In genomic region chr19:4793281-4793830, GRCm38 (mm10) we compare ENCODE assay signal across 8 mouse cellular contexts. TPM values are rescaled to one million over a fixed set of nuclear protein-coding genes. Genes with fewer than 3 reads are reported as not detected.
DNase-seq lines count a peak whose midpoint lies in the region; ATAC-seq and TF ChIP-seq lines count a peak whose summit lies in the region.

No protein-coding gene starts in this region.

- peak overlapping the region; percentile 83 for H3K4me2 ChIP-seq in heart, postnatal 0 days (ENCODE audit: low read depth, low read length)
- H3K4me2 ChIP-seq in hindbrain, embryonic 12.5 days (replicated peaks): peak overlapping the region; percentile 68

- H3K27me3 ChIP-seq in heart, postnatal 0 days (ENCODE audit: control insufficient read depth, insufficient read depth, low read length): no peaks in the 10 kb centered on the region
- H3K27me3 ChIP-seq in hindbrain, embryonic 12.5 days: no peaks in the 10 kb centered on the region
- H3K27me3 ChIP-seq in midbrain, embryonic 10.5 days (ENCODE audit: low read depth, poor library complexity, severe bottlenecking): no peaks in the 10 kb centered on the region

- TF ChIP-seq EP300 in heart, postnatal 0 days (IDR thresholded peaks at IDR 0.05; ENCODE audit: low read depth): no peak

- DNase-seq in heart, postnatal 0 days (ENCODE audit: low spot score): peak; percentile 38
- no peak for DNase-seq in heart, postnatal 10 days
- DNase-seq in midbrain, embryonic 10.5 days (ENCODE audit: low spot score): no peak
- DNase-seq in adrenal gland, postnatal 25 days: no peak
- no peak for DNase-seq in kidney, postnatal 4 days
- DNase-seq in natural killer cell, adult 2 months (ENCODE audit: low spot score in 2 of 2): no peak

- peak overlapping the region; percentile 69 for H3K4me3 ChIP-seq in heart, postnatal 0 days (ENCODE audit: low read depth, low read length)
- peak overlapping the region; percentile 73 for H3K4me3 ChIP-seq in hindbrain, embryonic 12.5 days
- peak overlapping the region; percentile 85 for H3K4me3 ChIP-seq in midbrain, embryonic 10.5 days

- no peaks in the 10 kb centered on the region for H3K9me3 ChIP-seq in heart, postnatal 0 days (replicated peaks; ENCODE audit: control insufficient read depth, low read length)
- H3K9me3 ChIP-seq in hindbrain, embryonic 12.5 days (replicated peaks): no peaks in the 10 kb centered on the region
- H3K9me3 ChIP-seq in midbrain, embryonic 10.5 days (replicated peaks): no peaks in the 10 kb centered on the region

- peak overlapping the region; percentile 77 for H3K9ac ChIP-seq in heart, postnatal 0 days (replicated peaks; ENCODE audit: low read depth, low read length)
- peak overlapping the region; percentile 79 for H3K9ac ChIP-seq in hindbrain, embryonic 12.5 days

- intact Hi-C loops in heart, postnatal 10 days (cut with DNase I): no loop called here

- peak overlapping the region; percentile 88 for H3K27ac ChIP-seq in heart, postnatal 0 days (ENCODE audit: low read depth)
- H3K27ac ChIP-seq in hindbrain, embryonic 12.5 days: peak overlapping the region; percentile 80
- peak overlapping the region; percentile 88 for H3K27ac ChIP-seq in midbrain, embryonic 10.5 days (replicated peaks)

- WGBS in heart, postnatal 0 days: 0% methylated on average over 16 of the region's 16 CpGs
- WGBS in hindbrain, embryonic 12.5 days: 3% methylated on average over 16 of the region's 16 CpGs
- WGBS in midbrain, embryonic 10.5 days: 3% methylated on average over 16 of the region's 16 CpGs

- peaks cover 40% of the 10 kb centered on the region for H3K36me3 ChIP-seq in heart, postnatal 0 days (replicated peaks; ENCODE audit: control insufficient read depth, insufficient read depth, low read length)
- H3K36me3 ChIP-seq in hindbrain, embryonic 12.5 days: peaks cover 31% of the 10 kb centered on the region
- peaks cover 64% of the 10 kb centered on the region for H3K36me3 ChIP-seq in midbrain, embryonic 10.5 days

- TF ChIP-seq CTCF in heart, postnatal 0 days (IDR thresholded peaks at IDR 0.05; ENCODE audit: low read depth): no peak

- peak; percentile 54; the same call in 1 of the 2 replicates for ATAC-seq in heart, postnatal 0 days (ENCODE audit: insufficient read depth, low read depth)
- ATAC-seq in activated CD4-positive, CD25-positive, alpha-beta regulatory T cell, adult 4 months: peak; percentile 3
- ATAC-seq in hindbrain, embryonic 12.5 days (ENCODE audit: low FRiP score): peak; percentile 57; the same call in 1 of the 2 replicates

- peaks cover 25% of the 10 kb centered on the region for H3K4me1 ChIP-seq in heart, postnatal 0 days (ENCODE audit: control insufficient read depth, insufficient read depth)
- H3K4me1 ChIP-seq in hindbrain, embryonic 12.5 days: peaks cover 40% of the 10 kb centered on the region
- H3K4me1 ChIP-seq in midbrain, embryonic 10.5 days: peaks cover 47% of the 10 kb centered on the region

RNA-seq across cellular contexts. Expression of gene Rbm4, which starts 0.3 kb away (rescaled TPM):
- 63.4 and 75.1 TPM in 2 replicates for total RNA-seq in heart, postnatal 0 days (2014; rRNA removed; ENCODE audit: low replicate concordance)
- 40.8 and 43.9 TPM in 2 replicates for polyA plus RNA-seq in heart, postnatal 0 days (2015; fragmentation: Nextera tagmentation; extraction: Ambion mirVana)
- total RNA-seq in heart, postnatal 10 days (2021): 10 to 100 TPM; 43.1 to 49.2 TPM
- 10 to 100 TPM; 25.8 to 50.9 TPM for polyA plus RNA-seq in activated CD4-positive, CD25-positive, alpha-beta regulatory T cell, adult 4 months (2017; shearing (Covaris generic))
- polyA plus RNA-seq in hindbrain, embryonic 12.5 days (2016; fragmentation: Nextera tagmentation; extraction: Ambion mirVana): 88.8 and 94.8 TPM in 2 replicates
- polyA plus RNA-seq in midbrain, embryonic 10.5 days (2016; fragmentation: Nextera tagmentation; extraction: Ambion mirVana): 93.6 and 108 TPM in 2 replicates
- 62.4 and 65.4 TPM in 2 replicates for total RNA-seq in adrenal gland, postnatal 25 days (2021)

RNA-seq across cellular contexts. Expression of gene Gm21992, which starts 18.1 kb away (rescaled TPM):
- total RNA-seq in heart, postnatal 0 days (2014; rRNA removed; ENCODE audit: low replicate concordance): 3.7 and 12.4 TPM in 2 replicates
- polyA plus RNA-seq in heart, postnatal 0 days (2015; fragmentation: Nextera tagmentation; extraction: Ambion mirVana): 17.6 and 21.6 TPM in 2 replicates
- total RNA-seq in heart, postnatal 10 days (2021): 10 to 100 TPM; 16.8 to 17.8 TPM
- 10 to 100 TPM; 36.1 to 36.5 TPM for polyA plus RNA-seq in activated CD4-positive, CD25-positive, alpha-beta regulatory T cell, adult 4 months (2017; shearing (Covaris generic))
- 41.5 and 42.9 TPM in 2 replicates for polyA plus RNA-seq in hindbrain, embryonic 12.5 days (2016; fragmentation: Nextera tagmentation; extraction: Ambion mirVana)
- polyA plus RNA-seq in midbrain, embryonic 10.5 days (2016; fragmentation: Nextera tagmentation; extraction: Ambion mirVana): 35.3 and 37.6 TPM in 2 replicates
- 22.2 and 30.2 TPM in 2 replicates for total RNA-seq in adrenal gland, postnatal 25 days (2021)

RNA-seq across cellular contexts. Expression of gene Rbm14, which starts 18.1 kb away (rescaled TPM):
- 25.3 and 28.1 TPM in 2 replicates for total RNA-seq in heart, postnatal 0 days (2014; rRNA removed; ENCODE audit: low replicate concordance)
- polyA plus RNA-seq in heart, postnatal 0 days (2015; fragmentation: Nextera tagmentation; extraction: Ambion mirVana): 21.2 and 24.9 TPM in 2 replicates
- 10 to 100 TPM; 33.8 to 34.6 TPM for total RNA-seq in heart, postnatal 10 days (2021)
- 10 to 100 TPM; 18.3 to 54.9 TPM for polyA plus RNA-seq in activated CD4-positive, CD25-positive, alpha-beta regulatory T cell, adult 4 months (2017; shearing (Covaris generic))
- polyA plus RNA-seq in hindbrain, embryonic 12.5 days (2016; fragmentation: Nextera tagmentation; extraction: Ambion mirVana): 96.0 and 97.9 TPM in 2 replicates
- 136 TPM in 2 replicates for polyA plus RNA-seq in midbrain, embryonic 10.5 days (2016; fragmentation: Nextera tagmentation; extraction: Ambion mirVana)
- total RNA-seq in adrenal gland, postnatal 25 days (2021): 45.4 and 46.5 TPM in 2 replicates

RNA-seq across cellular contexts. Expression of gene Rbm4b, which starts 37.1 kb away (rescaled TPM):
- total RNA-seq in heart, postnatal 0 days (2014; rRNA removed; ENCODE audit: low replicate concordance): 9.3 and 30.2 TPM in 2 replicates
- polyA plus RNA-seq in heart, postnatal 0 days (2015; fragmentation: Nextera tagmentation; extraction: Ambion mirVana): 20.3 and 22.5 TPM in 2 replicates
- 1 to 10 TPM; 6.5 to 6.7 TPM for total RNA-seq in heart, postnatal 10 days (2021)
- polyA plus RNA-seq in activated CD4-positive, CD25-positive, alpha-beta regulatory T cell, adult 4 months (2017; shearing (Covaris generic)): 100 to 1,000 TPM in 1 of 2 experiments, 10 to 100 TPM in 1; 87.2 to 107 TPM
- polyA plus RNA-seq in hindbrain, embryonic 12.5 days (2016; fragmentation: Nextera tagmentation; extraction: Ambion mirVana): 155 TPM in 2 replicates
- 110 and 134 TPM in 2 replicates for polyA plus RNA-seq in midbrain, embryonic 10.5 days (2016; fragmentation: Nextera tagmentation; extraction: Ambion mirVana)
- 16.8 and 17.5 TPM in 2 replicates for total RNA-seq in adrenal gland, postnatal 25 days (2021)

RNA-seq across cellular contexts. Expression of gene Ccs, which starts 45.8 kb away (rescaled TPM):
- total RNA-seq in heart, postnatal 0 days (2014; rRNA removed; ENCODE audit: low replicate concordance): 23.2 and 58.6 TPM in 2 replicates
- 41.8 and 42.1 TPM in 2 replicates for polyA plus RNA-seq in heart, postnatal 0 days (2015; fragmentation: Nextera tagmentation; extraction: Ambion mirVana)
- total RNA-seq in heart, postnatal 10 days (2021): 10 to 100 TPM; 36.0 to 36.9 TPM
- polyA plus RNA-seq in activated CD4-positive, CD25-positive, alpha-beta regulatory T cell, adult 4 months (2017; shearing (Covaris generic)): 100 to 1,000 TPM in 1 of 2 experiments, 10 to 100 TPM in 1; 94.7 to 162 TPM
- 42.7 and 46.4 TPM in 2 replicates for polyA plus RNA-seq in hindbrain, embryonic 12.5 days (2016; fragmentation: Nextera tagmentation; extraction: Ambion mirVana)
- 41.6 and 43.1 TPM in 2 replicates for polyA plus RNA-seq in midbrain, embryonic 10.5 days (2016; fragmentation: Nextera tagmentation; extraction: Ambion mirVana)
- total RNA-seq in adrenal gland, postnatal 25 days (2021): 107 and 128 TPM in 2 replicates

Comparison
In these comparisons a context has a peak if more than half of its experiments do, and no peak if none do; other contexts are left out.
1. ATAC-seq: peak in every context shown above with its lines; median percentile 57 in hindbrain, embryonic 12.5 days; 54 in heart, postnatal 0 days; 3 in activated CD4-positive, CD25-positive, alpha-beta regulatory T cell, adult 4 months.